Mouse (Mus musculus) fibroblast of lung, adult 2 months (primary cell): ENCODE results near the gene Bhlhe23.

Experiments used
- DNase-seq: peaks from one replicate; pipeline ENCODE4 v3.0.0-alpha.2; 2011; ENCODE audit warnings: low read depth

Gene Bhlhe23

GRCm38 (mm10) chr2:180725414-180725778, 51.3 kb downstream of the Bhlhe23 start:
- no peak for DNase-seq

- no peak for DNase-seq
Measured at GRCm38 (mm10) chr2:180724585-180725413, 51.9 kb downstream of the Bhlhe23 start, which contains the start of gene Slc17a9. Gene Slc17a9 (plus strand): TSS chr2:180725263.
